Mouse (Mus musculus): Measurements from ENCODE around the gene Myh9.

- no peak for TF ChIP-seq CHD2 (IDR thresholded peaks at IDR 0.05; ENCODE audit: low read depth, low read length)
- no peak for TF ChIP-seq ZNF384 (IDR thresholded peaks at IDR 0.05; ENCODE audit: low read depth, low read length)
- no peak for TF ChIP-seq MAFK (IDR thresholded peaks at IDR 0.05; ENCODE audit: insufficient read depth, low read depth, low read length)
- TF ChIP-seq ZC3H11A (IDR thresholded peaks at IDR 0.05; ENCODE audit: borderline replicate concordance, low read depth, low read length) = no peak
- no peak for TF ChIP-seq HCFC1 (IDR thresholded peaks at IDR 0.05; ENCODE audit: borderline replicate concordance, insufficient read depth, low read length)
These were observed 7.1 kb upstream of the Myh9 start for GRCm38 (mm10) chr15:77849039-77849436.

Measured in ES-E14 (cell line).